Mouse (Mus musculus) liver, postnatal 0 days (tissue): Measurements from ENCODE around the gene Hyal1. TPM values are rescaled to one million over a fixed set of nuclear protein-coding genes. Genes with fewer than 3 reads are reported as not detected.
A peak's percentile ranks its signal among the peaks of the same experiment; 100 is the strongest.

Experiments
- ATAC-seq: fragments of 200-750 bp; cut with Nextera tagmentation; 2 replicates; pipeline ENCODE4 v1.8.0; 2017; ENCODE audit warnings: mild to moderate bottlenecking, moderate library complexity
- DNase-seq: peaks from one replicate; pipeline ENCODE4 v3.0.0-alpha.2; 2016
- H3K27ac ChIP-seq: fragments of 300-500 bp; sonication (generic); 2 replicates; pipeline ENCODE4 v1.5.1; 2014; ENCODE audit warnings: antibody characterized with exemption, moderate library complexity, mild to moderate bottlenecking, low read depth
- H3K27me3 ChIP-seq: fragments of 300-500 bp; sonication (generic); 2 replicates; pipeline ENCODE4 v1.6.1; 2014; ENCODE audit warnings: low read length, control low read depth, mixed read lengths; ENCODE audit not compliant: insufficient read depth
- H3K36me3 ChIP-seq: fragments of 300-500 bp; sonication (generic); replicated peaks from 2 replicates; pipeline ENCODE4 v1.6.1; 2014; ENCODE audit warnings: mild to moderate bottlenecking, control low read depth, low read length, moderate library complexity, mixed read lengths; ENCODE audit not compliant: insufficient read depth
- H3K4me1 ChIP-seq: fragments of 300-500 bp; sonication (generic); 2 replicates; pipeline ENCODE4 v1.6.1; 2014; ENCODE audit warnings: antibody characterized with exemption, mild to moderate bottlenecking, control low read depth; ENCODE audit not compliant: insufficient read depth
- H3K4me2 ChIP-seq: fragments of 300-500 bp; sonication (generic); 2 replicates; pipeline ENCODE4 v1.6.1; 2014; ENCODE audit warnings: low read depth, mild to moderate bottlenecking, low read length, moderate library complexity, mixed read lengths
- H3K4me3 ChIP-seq: fragments of 300-500 bp; sonication (generic); 2 replicates; pipeline ENCODE4 v1.5.1; 2014; ENCODE audit warnings: low read depth, low read length
- H3K9ac ChIP-seq: fragments of 300-500 bp; sonication (generic); replicated peaks from 2 replicates; pipeline ENCODE4 v1.6.1; 2014; ENCODE audit warnings: mild to moderate bottlenecking, moderate library complexity
- H3K9me3 ChIP-seq: fragments of 300-500 bp; sonication (generic); 2 replicates; pipeline ENCODE4 v1.6.1; 2016; ENCODE audit warnings: mild to moderate bottlenecking, control low read depth, low read length, mixed read lengths
- CTCF ChIP-seq: sonication (generic); IDR thresholded peaks from 2 replicates; pipeline ENCODE4 v1.5.1; 2016; ENCODE audit warnings: antibody characterized with exemption, low read depth
- EP300 ChIP-seq: IDR thresholded peaks from 2 replicates; pipeline ENCODE4 v1.6.1; 2016; ENCODE audit warnings: antibody characterized with exemption, low read depth, mild to moderate bottlenecking
- WGBS: fragments of 180-500 bp; shearing (Covaris S2); extraction: QIAGEN DNeasy Blood & Tissue Kit; methylation state at CpG from one replicate; pipeline ENCODE4 v1.1.7; 2014; ENCODE audit not compliant: insufficient replicate concordance; 5-methylcytosine and 5-hydroxymethylcytosine counted together
- polyA plus RNA-seq: library from polyadenylated mRNA; unstranded; fragments of >200 nt; fragmentation: Nextera tagmentation; extraction: Ambion mirVana; gene quantifications from 2 replicates; pipeline ENCODE4 v1.2.1, GENCODE M21; 2015

Hyal1 gene
- polyA plus RNA-seq, 1 experiment from 2014 or later, result 3.3 TPM

GRCm38 (mm10) chr9:107568331-107569261, 8.1 kb upstream of the Hyal1 start:
- peak overlapping the region; percentile 87 for H3K27ac ChIP-seq
- peak overlapping the region; percentile 94 for H3K4me3 ChIP-seq
- no peaks in the 10 kb centered on the region for H3K9me3 ChIP-seq
- TF ChIP-seq EP300, result peak; percentile 78
- TF ChIP-seq CTCF, result no peak
- WGBS, result 0% methylated on average over 40 of the region's 41 CpGs
- H3K4me1 ChIP-seq, result peaks cover 71% of the 10 kb centered on the region
- ATAC-seq (peak; percentile 83), DNase-seq (peak; percentile 89)
- no peaks in the 10 kb centered on the region for H3K27me3 ChIP-seq
- peak overlapping the region; percentile 90 for H3K4me2 ChIP-seq
- peak overlapping the region; percentile 86 for H3K9ac ChIP-seq
- peaks cover 18% of the 10 kb centered on the region for H3K36me3 ChIP-seq

GRCm38 (mm10) chr9:107569270-107569669, 7.5 kb upstream of the Hyal1 start:
- peak overlapping the region; percentile 90 for H3K4me2 ChIP-seq
- H3K4me1 ChIP-seq, result peaks cover 64% of the 10 kb centered on the region
- DNase-seq (no peak), ATAC-seq (peak; percentile 18)
- H3K36me3 ChIP-seq, result peaks cover 18% of the 10 kb centered on the region
- no peaks in the 10 kb centered on the region for H3K27me3 ChIP-seq
- peak overlapping the region; percentile 86 for H3K9ac ChIP-seq
- WGBS, result under 1% methylated on average over 22 of the region's 23 CpGs
- TF ChIP-seq EP300 (peak; percentile 13; the same call in 1 of the 2 replicates), CTCF (no peak)
- peak overlapping the region; percentile 87 for H3K27ac ChIP-seq
- peak overlapping the region; percentile 94 for H3K4me3 ChIP-seq
- H3K9me3 ChIP-seq, result no peaks in the 10 kb centered on the region

DNA sequence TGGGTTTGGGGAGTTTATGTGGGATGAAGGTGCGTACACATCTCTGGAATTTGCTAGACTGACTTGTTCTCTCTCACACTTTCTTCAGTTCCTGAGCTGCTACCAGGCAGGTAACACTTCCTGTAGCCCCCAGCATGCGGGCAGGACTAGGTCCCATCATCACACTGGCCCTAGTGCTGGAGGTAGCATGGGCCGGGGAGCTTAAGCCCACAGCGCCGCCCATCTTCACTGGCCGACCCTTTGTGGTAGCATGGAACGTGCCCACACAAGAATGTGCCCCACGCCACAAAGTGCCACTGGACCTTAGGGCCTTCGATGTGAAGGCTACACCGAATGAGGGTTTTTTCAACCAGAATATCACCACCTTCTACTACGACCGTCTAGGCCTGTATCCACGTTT, 6.7 kb upstream of the Hyal1 start:
- DNase-seq (no peak), ATAC-seq (no peak)
- peak overlapping the region; percentile 94 for H3K4me3 ChIP-seq
- H3K36me3 ChIP-seq, result peaks cover 13% of the 10 kb centered on the region
- H3K4me1 ChIP-seq, result peaks cover 61% of the 10 kb centered on the region
- H3K27me3 ChIP-seq, result no peaks in the 10 kb centered on the region
- 50% methylated on average over 13 of the region's 13 CpGs for WGBS
- TF ChIP-seq EP300, result no peak
- no peak for TF ChIP-seq CTCF
- peak overlapping the region; percentile 90 for H3K4me2 ChIP-seq
- H3K9me3 ChIP-seq, result no peaks in the 10 kb centered on the region
- H3K9ac ChIP-seq, result peak overlapping the region; percentile 86
- H3K27ac ChIP-seq, result peak overlapping the region; percentile 87

DNA sequence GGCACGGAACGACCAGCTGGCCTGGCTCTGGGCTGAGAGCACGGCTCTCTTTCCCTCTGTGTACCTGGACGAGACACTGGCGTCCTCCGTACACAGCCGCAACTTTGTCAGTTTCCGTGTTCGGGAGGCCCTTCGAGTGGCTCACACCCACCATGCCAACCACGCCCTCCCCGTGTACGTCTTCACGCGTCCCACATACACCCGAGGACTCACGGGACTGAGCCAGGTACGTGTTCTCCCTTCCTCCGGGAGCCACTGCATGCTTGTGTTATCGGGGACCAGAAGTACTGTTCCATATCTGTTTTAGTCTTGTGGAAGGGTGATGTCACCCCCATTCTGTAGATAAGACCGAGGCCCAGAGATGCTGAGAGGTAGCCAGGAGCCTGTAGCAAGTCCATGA, 5.9 kb upstream of the Hyal1 start:
- DNase-seq (peak; percentile 65), ATAC-seq (peak; percentile 7)
- WGBS, result 61% methylated on average over 21 of the region's 21 CpGs
- Histone ChIP-seq H3K4me1 (peaks cover 58% of the 10 kb centered on the region), H3K27ac (peak overlapping the region; percentile 87), H3K4me2 (peak overlapping the region; percentile 90), H3K27me3 (no peaks in the 10 kb centered on the region), H3K9ac (peak overlapping the region; percentile 86), H3K4me3 (peak overlapping the region; percentile 94), H3K36me3 (peaks cover 7% of the 10 kb centered on the region), H3K9me3 (no peaks in the 10 kb centered on the region)
- TF ChIP-seq EP300 (peak; percentile 84), CTCF (no peak)

GRCm38 (mm10) chr9:107571534-107572326, 5.0 kb upstream of the Hyal1 start:
- TF ChIP-seq EP300, result peak; percentile 20; the same call in 1 of the 2 replicates
- no peak for TF ChIP-seq CTCF
- Histone ChIP-seq H3K27ac (peak overlapping the region; percentile 87), H3K4me2 (peak overlapping the region; percentile 90), H3K36me3 (peaks cover 7% of the 10 kb centered on the region), H3K4me3 (peak overlapping the region; percentile 94), H3K9me3 (no peaks in the 10 kb centered on the region), H3K27me3 (no peaks in the 10 kb centered on the region), H3K9ac (peak overlapping the region; percentile 86), H3K4me1 (peaks cover 56% of the 10 kb centered on the region)
- ATAC-seq (no peak), DNase-seq (no peak)
- WGBS, result 78% methylated on average over 22 of the region's 22 CpGs

- peak overlapping the region; percentile 90; the same call in 1 of the 2 replicates for H3K4me2 ChIP-seq
- no peak overlapping the region for H3K4me3 ChIP-seq
- no peak for DNase-seq
- H3K27me3 ChIP-seq, result no peaks in the 10 kb centered on the region
- TF ChIP-seq CTCF (no peak), EP300 (no peak)
- 0 out of 2 replicates have a peak overlapping the region, but pooled peaks have one; percentile 9 for H3K9ac ChIP-seq
- peaks cover 57% of the 10 kb centered on the region for H3K4me1 ChIP-seq
- peaks cover 7% of the 10 kb centered on the region for H3K36me3 ChIP-seq
- H3K9me3 ChIP-seq, result no peaks in the 10 kb centered on the region
- ATAC-seq, result no peak
- H3K27ac ChIP-seq, result peak overlapping the region; percentile 87
- WGBS, result 91% methylated on average over 2 of the region's 2 CpGs
These were observed 4.4 kb upstream of the Hyal1 start for GRCm38 (mm10) chr9:107572327-107572662.
